Mouse (Mus musculus) neutrophil, adult 5-6 weeks (primary cell): ENCODE data around the gene Gnat1. TPM values are rescaled to one million over a fixed set of nuclear protein-coding genes. Genes with fewer than 3 reads are reported as not detected.

ENCODE experiments used
- ATAC-seq: fragments of 151-379, 151-347 bp; 2 replicates; pipeline ENCODE4 v1.8.0; 2017; ENCODE audit warnings: mild to moderate bottlenecking, moderate TSS enrichment; ENCODE audit not compliant: insufficient number of reproducible peaks, poor library complexity, low FRiP score, severe bottlenecking; ENCODE audit errors: extremely low read depth
- total RNA-seq: library from RNA; stranded (forward); fragments of 200-1000 nt; gene quantifications from 2 replicates; pipeline ENCODE4 v1.2.3, GENCODE M21; 2017

The Gnat1 gene
- total RNA-seq, 1 experiment from 2014 or later: not detected

DNA sequence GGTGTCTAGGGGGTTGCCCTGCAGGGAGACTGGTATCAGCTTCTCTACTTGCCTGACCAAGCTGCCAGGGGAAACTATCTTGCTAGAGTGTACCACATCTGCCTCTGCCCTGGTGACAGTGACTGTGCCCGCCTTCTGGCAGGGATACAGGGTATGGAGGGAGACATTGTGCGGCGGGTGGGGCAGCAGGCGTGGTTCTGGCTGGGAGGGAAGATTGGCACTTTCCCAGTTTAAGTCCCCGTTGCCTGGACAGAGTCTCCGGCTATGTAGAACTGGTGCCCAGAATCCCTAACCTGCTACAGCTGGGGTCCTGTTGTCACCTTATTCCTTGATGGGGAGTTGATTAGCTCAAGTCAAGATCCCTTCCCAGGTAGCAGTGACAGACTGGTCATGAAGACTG, 47.0 kb downstream of the Gnat1 start:
- no peak for ATAC-seq

DNA sequence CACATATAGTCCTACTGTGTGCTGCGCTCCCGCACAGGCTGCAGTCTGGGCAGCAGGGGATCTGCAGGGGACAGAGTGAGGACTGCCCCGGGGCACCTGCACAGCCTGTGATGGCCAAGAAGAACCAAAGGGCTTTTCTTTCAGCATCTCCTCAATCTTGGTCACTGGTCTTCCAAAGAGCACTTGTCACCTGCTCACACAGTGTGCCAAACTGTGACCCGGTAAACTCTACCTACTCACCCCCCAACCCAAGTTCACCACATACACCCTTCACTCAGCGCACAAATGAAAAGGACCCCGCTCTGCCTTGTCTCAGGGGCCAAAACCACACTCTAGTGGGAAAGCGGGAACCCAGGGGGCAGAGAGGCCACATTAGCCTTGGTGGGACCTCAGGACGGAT, 47.7 kb downstream of the Gnat1 start:
- ATAC-seq: no peak

DNA sequence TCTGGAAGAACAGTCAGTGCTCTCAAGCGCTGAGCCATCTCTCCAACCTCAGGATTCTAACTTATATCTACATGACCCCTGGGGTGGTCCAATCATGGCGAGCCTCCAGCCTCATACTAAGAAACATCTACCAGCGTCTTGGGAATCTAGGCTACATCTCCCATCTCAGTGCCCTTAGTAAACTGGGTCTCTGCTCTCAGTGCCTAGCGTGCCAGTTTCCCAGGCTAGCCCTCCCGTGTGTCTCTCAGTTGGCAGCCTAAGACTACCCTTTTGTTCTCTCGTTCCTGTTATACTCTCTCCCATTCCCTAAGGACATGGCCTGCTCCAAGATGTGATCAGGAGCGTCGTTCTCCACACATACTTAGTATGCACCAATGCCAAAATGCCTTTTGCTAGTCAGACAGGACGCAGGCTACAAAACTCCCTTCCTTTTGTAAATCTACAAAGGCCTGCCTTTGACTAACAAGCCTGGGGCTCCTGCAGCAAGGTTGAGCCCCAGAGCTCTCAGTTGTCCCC, 48.1 kb downstream of the Gnat1 start:
- ATAC-seq: no peak

DNA sequence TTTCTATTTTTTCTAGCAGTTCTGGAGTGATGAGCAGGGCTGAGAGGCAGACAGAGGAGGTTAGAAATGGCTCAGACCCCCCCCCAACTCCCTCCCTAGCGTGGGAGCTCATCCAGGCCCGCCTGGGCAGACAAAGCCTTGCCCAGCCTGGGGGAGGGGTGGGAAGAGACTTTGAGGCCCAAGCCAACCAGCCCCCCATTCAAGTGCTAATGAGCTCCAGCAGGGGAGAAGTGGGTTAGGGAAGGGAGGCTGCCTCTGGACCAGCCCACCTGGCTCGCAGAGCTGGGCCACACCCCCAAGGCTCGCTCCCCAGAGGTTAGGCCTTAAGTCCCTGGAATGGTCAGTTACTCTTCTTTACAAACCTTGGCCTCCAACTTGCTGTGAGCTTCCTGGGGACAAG, 48.9 kb downstream of the Gnat1 start:
- no peak for ATAC-seq

DNA sequence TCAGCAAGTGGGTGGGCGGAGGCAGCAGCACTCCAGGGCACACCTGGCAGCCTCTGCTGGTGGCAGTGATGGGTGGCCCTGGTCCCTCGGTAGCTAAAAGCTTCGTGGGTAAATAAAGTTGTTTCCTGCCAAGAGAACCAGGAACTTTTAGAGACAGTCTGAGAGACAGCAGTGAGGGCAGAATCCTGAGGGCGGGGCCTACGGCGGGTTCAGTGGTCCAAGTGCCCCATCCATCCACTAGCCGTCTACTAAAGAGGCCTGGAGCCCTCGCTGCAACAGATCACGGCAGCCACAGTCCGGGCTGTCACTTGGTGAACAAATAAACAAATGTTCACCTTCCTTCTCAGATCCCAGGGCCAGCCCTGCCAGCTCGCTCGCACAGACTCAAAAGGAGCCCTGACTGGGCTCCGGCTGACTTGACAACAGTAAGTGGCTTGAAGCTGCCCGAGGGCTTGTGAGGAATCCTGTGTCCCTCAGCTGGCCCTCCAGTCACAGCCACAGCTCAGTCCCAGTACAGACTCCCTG, 49.5 kb downstream of the Gnat1 start:
- no peak for ATAC-seq

DNA sequence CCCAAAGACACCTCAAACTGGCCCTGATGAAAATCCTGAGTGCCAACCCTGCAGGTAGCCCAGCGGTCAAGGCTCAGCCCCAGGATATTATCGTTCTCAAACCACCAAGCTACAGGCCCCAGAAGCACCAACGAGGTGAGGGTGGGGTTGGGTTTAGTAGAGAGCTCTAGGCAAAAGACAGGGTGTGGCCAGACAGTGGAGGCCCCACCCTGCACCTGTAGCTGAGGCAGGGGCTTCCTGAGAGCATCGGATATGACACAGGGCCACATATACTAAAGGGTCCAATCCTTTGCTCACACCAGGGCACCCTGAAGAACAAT, 50.1 kb downstream of the Gnat1 start:
- ATAC-seq: peak; percentile 7; the same call in 1 of the 2 replicates

DNA sequence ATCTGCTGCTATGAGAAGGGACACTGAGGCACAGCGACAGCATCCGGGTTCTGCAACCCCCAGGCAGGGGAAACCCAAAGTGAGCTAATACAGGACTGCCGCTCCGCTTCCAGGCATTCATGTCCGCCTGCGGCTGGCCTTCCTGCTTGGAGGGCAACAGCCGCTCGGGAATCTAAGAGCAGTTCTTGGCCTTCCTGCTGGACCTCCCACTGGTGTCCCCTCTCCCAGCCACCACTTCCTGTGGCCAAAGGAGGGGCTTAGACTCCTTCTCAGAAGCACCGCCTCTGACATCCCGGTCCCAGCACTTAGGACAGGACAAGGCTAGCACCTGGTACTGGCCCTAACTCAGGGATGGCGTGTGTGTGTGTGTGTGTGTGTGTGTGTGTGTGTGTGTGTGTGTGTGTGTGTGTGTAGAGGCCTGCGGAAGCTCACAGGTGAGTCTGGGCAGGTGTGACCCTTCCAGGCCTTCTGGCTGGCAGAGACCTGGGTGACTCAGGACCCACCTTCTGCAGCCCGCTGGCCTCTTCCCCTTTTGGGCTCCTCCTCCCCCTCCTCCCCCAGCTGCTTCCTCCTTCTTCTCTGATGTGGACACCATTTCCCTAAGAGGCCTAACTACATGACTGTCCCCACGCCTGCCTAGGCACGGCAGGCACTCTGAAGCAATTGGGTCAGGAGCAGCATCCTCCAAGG, 50.6 kb downstream of the Gnat1 start:
- peak; percentile 79 for ATAC-seq

DNA sequence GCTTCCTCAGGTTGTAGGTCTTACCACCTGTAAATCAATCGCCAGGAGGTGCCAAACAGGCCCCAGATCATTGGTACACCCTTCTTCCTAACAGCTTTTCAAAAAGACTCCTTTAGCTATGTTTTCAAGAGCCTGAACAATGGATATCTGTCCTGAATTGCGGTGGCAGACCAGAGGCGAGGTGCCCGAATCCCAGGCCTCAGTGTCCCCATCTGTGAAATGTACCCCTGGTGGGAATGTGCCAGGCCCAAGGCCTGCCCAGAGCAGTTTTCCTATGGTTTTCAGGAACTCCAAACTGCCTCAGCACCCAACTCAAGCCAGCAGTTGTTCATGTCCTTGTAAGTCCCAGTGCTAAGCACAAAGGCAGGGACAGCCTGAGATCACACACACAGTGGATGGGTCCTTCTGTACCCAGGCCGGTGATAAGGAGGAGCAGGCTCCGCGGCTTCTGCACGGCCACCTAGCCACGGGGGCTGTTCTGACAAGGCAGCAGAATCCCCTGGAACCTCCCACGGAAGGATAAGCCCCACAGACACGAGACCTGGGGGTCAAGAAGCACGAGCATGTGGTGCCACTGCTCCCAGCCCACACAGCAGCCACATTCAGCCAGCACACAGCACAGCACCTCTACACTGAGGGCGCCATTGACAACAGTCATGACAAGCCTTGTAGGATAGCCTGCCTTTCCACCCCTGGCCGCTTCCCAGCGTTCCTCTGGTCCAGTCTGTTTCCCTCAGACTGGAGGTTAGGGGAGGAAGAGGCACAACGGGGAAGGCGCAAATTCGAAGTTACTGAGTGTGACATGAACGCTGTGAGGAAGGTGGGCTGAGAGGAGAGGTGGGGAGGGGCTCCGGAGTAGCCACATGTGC, 51.9 kb downstream of the Gnat1 start:
- no peak for ATAC-seq

DNA sequence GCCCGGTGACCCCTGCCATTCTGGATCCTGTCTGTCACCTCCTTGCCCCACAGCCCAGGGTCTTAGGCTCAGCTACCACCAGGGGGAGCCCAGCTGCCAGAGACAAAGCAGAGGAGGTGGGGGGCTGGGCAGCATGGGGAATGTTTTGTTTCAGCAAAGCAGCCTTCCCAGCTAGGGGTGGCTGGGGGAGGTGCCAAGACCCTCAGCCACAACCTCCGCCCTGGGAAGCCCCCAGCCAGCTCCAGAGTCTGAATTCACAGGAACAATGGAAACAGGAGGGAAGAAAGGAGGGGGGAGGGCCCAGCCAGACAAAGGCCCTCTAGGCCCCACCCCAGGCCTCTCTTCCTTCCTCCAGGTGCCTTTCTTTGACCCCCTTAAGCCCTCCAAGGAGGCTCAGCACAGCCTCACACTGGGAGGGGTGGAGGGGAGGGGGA, 52.7 kb downstream of the Gnat1 start:
- peak; percentile 32; the same call in 1 of the 2 replicates for ATAC-seq

DNA sequence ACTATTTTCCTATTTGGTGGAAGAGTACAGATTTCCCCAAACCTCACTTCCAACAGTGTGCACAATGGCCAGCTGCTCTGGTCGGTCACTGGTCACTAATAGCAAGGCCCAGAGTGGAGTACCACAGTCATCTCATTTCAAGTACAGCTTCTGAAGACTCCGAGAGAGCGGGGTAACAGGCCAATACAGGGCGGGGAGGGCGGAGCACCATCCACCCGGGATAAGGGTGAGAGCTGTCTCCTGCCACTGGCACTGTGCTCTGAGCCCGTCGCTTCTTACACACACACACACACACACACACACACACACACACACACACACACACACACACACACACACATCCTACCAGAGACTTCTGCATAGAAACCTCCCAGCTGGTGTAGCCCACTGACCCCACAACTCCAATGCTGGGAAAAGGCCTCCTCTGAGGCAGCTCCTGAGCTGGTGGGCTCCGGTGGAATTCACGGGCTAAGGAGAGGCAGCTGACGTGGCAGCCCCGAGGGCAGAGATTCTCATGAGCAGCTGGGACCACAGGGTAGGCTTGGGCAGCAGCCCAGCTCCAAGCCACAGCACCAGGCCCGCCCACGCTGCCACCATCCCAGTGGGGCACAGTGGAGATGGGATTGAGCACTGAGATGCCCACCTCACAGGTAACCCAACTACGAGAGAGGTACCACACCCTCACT, 53.2 kb downstream of the Gnat1 start:
- no peak for ATAC-seq

DNA sequence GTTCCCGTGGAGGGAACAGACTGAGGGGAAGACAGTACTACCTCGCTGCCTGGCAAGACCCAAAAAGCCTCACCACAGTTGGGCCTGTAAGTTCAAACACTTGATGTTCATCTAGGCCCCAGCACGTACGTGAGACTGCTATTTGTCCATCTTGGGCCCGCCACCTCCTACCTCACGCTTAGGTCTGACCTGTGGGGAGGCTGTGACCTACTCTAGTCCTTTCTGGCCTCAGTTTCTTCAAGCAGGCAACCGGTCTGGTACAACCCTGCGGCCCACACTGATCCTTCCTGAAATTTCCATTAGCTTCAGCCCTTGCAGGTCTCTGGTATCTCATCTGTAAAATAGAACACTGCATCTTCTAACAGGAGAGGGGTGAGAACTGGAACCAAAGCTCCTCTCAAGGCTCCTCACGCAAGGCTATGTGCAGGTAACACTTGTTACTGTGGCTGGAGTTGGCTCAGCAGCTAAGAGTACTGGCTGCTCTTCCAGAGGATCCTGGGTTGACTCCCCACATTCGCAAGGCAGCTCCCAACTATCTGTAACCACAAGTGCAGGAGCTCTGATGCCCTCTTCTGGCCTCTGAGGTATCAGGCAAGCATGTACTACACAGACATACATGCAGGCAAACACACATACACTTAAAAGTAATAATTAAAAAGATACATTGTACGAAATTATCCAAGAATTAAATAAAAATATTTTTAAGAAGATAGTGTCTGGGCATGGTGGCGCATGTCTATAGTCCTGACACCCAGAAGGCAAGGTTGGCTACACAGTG, 54.0 kb downstream of the Gnat1 start:
- ATAC-seq: no peak

DNA sequence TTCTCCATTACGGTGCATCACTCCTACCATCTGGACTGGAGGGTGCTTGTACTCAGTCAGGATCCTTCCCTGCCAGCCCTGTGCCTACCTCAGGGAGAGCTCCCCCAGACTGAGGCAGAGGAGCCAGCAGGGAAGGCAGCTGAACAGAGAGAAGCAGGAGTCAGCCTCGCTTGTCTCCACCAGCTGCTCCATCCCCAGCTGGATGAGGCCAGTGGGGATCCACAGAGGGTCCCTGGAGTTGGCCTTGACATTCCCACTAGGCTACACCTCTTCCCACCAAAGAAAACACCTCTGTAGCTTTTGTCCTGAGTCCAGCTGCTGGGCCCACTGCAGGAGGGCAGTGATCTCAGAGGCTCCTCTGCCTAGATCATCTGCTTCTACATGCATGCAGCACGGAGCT, 54.6 kb downstream of the Gnat1 start:
- no peak for ATAC-seq

DNA sequence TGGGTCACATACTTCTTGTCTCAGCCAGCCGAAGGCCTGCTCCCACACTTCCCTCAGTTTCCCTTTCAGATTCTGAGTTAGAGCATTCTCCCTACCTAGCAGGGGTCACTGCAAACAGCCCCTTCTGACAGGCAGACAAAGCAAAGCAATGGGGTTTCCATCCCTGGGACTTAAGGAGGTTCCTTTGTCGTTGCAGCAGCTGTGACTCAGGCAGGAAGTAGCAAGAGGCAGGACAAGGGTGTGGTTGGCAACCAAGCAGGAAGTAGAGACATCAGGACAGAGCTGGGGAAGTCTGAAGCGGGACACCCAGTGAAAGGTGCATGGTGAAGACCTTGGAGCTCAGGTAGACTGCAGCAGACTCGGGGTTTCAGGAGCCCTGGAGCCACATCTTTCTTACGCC, 55.0 kb downstream of the Gnat1 start:
- ATAC-seq: peak; percentile 50

Other genes starting within 250 kb of the Gnat1 start
- 18.6 and 20.4 TPM in 2 replicates for gene Tmem115, start 145.8 kb downstream of the Gnat1 start, total RNA-seq
- 9.2 and 11.7 TPM in 2 replicates for gene Cyb561d2, start 137.5 kb downstream of the Gnat1 start, total RNA-seq
- 29.4 and 36.7 TPM in 2 replicates for gene Nprl2, start 137.5 kb downstream of the Gnat1 start, total RNA-seq
- gene Zmynd10, start 132.4 kb downstream of the Gnat1 start, total RNA-seq: 0.86 TPM in 1 of 2 replicates, not detected in the other
- gene Rassf1, start 128.2 kb downstream of the Gnat1 start, total RNA-seq: 70.8 and 78.2 TPM in 2 replicates
- 20.4 and 23.9 TPM in 2 replicates for gene Tusc2, start 116.5 kb downstream of the Gnat1 start, total RNA-seq
- gene Hyal2, start 111.8 kb downstream of the Gnat1 start, total RNA-seq: 0.93 and 1.1 TPM in 2 replicates
- 2.6 and 2.8 TPM in 2 replicates for gene Hyal1, start 102.8 kb downstream of the Gnat1 start, total RNA-seq
- gene Naa80, start 100.8 kb downstream of the Gnat1 start, total RNA-seq: 8.0 and 8.7 TPM in 2 replicates
- 2.2 TPM in 1 of 2 replicates, not detected in the other for gene Hyal3, start 98.9 kb downstream of the Gnat1 start, total RNA-seq
- 11.2 and 20.1 TPM in 2 replicates for gene Ifrd2, start 92.1 kb downstream of the Gnat1 start, total RNA-seq
- 0.12 TPM in 2 replicates for gene Sema3b, start 70.5 kb downstream of the Gnat1 start, total RNA-seq
- gene Gnai2, start 44.3 kb downstream of the Gnat1 start, total RNA-seq: 1,051 and 1,081 TPM in 2 replicates
- gene Slc38a3, start 10.2 kb downstream of the Gnat1 start, total RNA-seq: not detected in 2 replicates
- gene Sema3f, start 30.8 kb upstream of the Gnat1 start, total RNA-seq: 0.12 and 0.35 TPM in 2 replicates
- gene Rbm5, start 91.3 kb upstream of the Gnat1 start, total RNA-seq: 662 and 675 TPM in 2 replicates
- 178 and 218 TPM in 2 replicates for gene Rbm6, start 193.5 kb upstream of the Gnat1 start, total RNA-seq
- gene Mon1a, start 208.4 kb upstream of the Gnat1 start, total RNA-seq: 18.4 and 20.3 TPM in 2 replicates
- gene Mst1r, start 227.2 kb upstream of the Gnat1 start, total RNA-seq: 0.25 and 3.0 TPM in 2 replicates
- gene Actl11, start 248.8 kb upstream of the Gnat1 start, total RNA-seq: not detected in 2 replicates